Mouse (Mus musculus) embryo, embryonic 10 days (tissue): ENCODE measurements around the gene Padi1.

Source experiments
- DNase-seq: peaks from one replicate; pipeline ENCODE4 v3.0.0-alpha.2; 2015; ENCODE audit warnings: low spot score

Padi1 gene

DNA sequence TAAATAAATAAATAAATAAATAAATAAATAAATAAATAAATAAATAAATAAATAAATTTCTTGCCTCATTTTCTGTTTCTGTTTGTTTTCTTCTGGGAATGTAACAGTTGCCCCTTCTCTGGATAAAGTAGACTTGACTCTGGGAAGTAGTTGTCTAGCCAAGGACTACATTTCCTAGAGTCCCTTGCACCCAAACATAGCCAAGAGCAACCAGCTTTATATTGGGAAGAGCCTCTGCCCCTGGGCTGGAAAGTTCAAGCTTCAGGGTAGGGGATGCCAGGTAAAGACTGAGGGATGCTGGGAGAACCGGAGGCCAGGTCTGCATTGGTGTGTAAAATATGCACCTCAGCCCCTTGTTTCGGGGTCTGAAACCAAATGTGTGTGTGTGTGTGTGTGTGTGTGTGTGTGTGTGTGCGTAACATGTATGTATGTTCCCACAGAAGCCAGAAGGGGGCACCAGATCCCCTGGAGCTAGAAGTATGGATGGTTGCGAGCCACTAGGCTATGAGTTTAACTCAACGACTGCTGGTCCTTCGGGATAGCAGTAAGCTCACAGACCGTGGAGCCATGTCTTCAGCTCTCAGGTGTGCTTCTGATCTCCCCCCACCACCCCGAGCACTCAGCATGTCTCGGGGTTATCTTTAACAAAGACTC, 61.2 kb downstream of the Padi1 start:
- no peak for DNase-seq

DNA sequence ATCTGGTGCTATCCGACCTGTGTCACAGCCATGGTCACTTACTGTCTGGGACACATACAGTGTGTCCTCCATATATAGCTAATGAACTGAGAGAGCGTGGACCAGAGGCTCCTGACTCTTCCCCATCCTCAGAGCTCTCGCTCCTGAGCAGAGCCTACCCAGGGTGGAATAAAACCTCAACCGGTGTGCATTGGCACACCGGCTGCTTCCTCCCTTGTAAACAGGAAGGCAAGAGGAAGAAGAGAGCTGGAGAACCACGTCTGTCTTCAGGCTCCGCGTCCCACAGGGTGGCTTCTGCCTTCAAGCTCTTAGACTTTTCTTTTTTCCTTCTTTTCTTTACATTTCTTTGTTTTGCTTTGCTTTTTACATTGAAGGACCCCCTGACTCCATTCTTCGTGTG, 62.8 kb downstream of the Padi1 start:
- DNase-seq = no peak

DNA sequence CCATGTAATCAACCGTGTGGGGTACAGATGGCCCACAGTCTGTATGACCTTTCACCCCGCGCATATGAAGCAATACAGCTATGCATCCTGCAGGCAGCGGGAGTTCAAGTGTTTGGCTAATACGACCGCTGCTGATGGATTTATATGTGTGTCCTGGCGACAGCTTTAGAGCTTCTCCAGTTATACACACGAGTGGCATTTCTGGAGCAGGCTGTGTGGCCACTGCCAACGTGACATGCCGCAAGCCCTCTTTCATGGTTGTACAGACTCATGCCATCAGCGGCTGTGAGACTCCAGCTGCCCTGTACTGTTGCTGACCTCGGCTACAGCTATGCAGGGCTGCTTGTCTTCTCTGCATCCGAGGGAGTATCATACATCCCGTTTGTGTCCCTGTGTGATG, 65.1 kb downstream of the Padi1 start:
- DNase-seq = no peak

DNA sequence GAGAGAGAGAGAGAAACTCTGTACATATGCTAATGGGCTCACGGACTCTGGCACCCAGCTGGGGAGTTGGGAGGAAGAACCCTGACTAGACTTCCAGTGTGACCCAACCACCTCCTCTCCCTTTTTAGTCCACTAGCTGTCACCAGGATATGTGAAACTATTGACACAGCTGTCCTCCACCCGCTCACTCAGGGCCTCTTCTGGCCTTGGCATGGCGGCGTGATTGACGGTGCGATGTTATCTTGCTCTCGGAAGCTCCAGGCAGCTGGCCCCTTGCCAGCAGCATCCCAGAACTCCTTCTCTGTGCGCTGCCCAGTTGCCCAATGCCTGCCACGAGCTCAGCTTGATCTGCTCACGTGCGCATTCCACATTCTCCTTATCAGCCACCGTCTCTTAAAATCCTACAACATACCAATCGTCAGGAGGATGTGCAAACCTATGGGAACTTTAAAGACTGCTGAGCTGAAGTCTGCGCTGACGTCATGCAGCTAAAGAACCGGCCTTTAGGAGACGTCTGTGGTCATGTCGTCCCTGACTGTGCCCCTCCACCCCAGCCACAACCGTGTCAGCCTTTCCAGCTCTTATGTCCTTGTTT, 65.7 kb downstream of the Padi1 start:
- DNase-seq = peak; percentile 77

DNA sequence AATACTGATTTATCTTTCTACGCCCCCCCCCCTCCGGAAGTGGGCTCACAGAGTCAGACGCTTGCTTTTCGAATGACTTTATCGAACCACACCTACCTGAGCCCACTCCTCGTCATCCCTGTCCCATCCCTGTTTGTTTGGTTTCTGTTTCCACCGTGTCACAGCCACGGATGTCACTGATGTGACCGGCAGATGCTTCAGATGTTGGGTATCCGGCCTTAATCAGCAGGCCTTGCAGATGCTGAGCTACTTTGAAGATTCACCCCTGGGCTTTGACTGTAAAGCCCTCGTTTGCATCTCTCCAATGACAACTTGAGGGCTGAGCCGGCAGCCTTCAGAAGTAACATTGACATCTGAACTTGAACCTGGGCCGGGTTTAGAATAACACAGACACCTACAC, 69.0 kb downstream of the Padi1 start:
- DNase-seq = no peak

DNA sequence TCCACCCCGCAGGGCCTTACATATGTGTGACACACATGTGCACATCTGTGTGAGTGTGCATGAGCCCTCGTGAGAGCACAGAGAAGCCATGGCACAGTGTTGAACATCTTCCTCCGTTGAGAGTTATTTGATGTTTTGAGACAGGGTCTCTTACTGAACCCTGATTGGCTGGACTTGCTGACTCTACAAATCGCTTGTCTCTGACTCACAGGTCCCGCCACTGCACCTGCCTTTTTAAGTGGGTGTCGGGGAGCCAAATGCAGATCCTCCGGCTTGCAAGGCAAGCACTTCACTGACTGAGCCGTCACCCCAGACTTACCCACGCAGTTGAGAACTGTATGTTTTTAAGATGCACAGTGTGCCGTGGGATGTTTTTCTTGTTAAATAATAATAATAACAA, 69.7 kb downstream of the Padi1 start:
- DNase-seq = no peak

DNA sequence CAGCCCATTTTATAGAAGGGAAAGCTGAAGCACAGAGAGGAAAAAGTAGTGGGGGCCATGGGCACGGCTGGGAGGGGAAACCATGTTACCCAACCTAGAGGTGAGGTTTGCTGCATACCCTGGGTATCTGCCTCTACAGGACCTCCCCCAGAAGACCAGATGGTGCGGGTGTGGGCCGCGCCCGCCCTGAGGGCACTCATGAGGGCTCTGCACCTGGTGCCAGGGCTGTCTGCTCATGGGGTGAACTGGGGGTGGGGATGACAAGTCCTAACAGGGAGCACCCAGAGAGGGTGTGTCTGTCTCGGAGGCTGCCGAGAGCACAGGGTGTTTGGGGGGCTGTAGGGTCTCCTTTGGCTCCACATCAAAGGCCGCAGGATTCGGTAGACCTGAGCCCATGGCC, 70.7 kb downstream of the Padi1 start:
- no peak for DNase-seq

DNA sequence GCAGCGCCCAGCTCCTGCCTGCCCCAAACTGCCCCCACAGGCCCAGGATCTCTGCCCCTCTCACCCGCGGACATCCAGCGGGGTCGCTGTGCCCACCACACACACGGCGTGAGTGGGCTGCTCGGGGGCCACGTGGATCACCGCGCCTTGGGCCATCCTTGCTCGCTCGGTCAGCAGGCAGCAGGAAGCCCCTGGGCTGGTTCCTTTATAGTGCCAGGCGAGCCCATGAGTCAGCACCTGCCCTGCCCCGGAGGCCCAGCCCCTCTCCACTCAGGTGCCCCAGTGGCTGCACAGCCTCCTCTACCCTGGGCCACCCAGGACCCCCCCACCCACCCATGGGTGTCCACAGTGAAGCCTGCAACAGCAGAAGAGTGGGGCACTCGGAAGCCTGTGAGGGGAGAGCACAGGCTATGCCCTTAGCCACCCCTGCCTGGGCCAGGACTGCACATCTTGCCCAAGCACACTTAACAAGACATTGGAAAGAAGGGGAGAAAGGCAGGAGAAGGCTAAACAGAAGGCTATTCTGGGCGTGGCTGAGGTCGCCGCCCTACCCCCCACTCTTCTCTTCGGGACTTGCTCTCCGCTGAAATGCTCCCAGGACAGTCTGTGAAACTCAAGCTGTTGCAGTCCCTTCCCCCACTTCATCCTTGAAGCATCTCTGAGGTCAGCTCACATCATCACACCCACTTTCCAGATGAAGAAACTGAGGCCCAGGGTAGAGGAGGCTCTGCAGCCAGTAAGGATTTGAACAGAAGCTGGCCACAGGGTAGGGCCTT, 71.4 kb downstream of the Padi1 start, which contains the start of gene Padi4:
Padi4 (minus strand) TSS at position 212 of the 776 bp plus-strand sequence.
- no peak for DNase-seq

DNA sequence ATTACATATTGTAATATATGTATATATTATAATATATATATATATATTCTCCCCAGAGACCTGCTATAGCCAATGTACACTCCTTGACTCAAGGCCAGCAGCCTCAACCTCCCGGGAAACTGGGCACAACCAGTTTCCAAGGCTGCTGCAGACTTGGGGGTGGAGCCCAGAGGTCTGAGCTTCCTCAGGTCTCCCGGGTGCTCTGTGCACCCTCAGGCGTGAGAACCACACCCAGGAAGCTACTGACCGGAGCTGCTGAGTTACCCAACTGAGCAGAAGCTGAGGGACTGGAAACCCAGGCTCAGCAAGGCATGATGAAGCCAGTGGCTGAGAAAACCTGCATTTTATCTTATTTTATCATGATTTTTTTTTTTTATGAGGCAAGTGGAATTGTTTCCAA, 74.5 kb downstream of the Padi1 start:
- DNase-seq = no peak

DNA sequence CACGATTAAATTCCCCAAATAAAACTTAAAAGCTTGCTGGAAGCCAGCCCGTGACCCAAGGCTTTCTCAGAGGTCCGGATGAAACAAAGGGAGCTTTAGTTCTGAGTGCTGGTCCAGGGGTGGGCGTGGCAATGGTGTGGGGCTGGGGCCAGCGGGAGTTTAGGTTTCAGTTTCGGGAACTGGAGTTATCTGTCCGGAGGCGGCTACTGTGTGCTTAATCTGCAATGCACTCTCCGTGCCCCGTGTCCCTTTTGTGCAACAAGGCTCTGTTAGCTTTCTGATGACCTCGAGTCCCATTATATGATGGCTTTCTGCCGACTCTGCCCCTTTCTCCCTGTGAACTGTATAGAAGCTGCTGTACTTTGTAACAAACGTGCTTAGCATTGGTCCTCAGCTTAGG, 75.1 kb downstream of the Padi1 start:
- DNase-seq = peak; percentile 52

DNA sequence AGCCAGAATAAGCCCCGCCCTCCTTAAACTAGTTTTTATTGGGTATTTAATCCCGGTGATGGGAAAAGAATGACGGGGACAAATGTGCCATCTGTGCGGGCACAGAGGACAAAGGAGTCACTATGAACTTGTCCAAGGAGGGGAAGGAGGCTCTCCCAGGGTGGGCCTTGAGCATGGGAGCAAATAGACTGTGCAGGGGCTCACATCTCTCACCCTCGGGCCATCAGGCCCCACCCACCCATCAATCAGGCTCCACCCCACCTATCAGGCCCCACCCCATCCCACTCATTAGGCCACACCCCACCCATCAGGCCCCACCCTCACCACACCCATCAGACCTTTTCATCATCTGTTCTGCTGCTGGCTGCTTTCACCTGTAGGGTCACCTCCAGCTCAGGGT, 76.6 kb downstream of the Padi1 start:
- DNase-seq = no peak

DNA sequence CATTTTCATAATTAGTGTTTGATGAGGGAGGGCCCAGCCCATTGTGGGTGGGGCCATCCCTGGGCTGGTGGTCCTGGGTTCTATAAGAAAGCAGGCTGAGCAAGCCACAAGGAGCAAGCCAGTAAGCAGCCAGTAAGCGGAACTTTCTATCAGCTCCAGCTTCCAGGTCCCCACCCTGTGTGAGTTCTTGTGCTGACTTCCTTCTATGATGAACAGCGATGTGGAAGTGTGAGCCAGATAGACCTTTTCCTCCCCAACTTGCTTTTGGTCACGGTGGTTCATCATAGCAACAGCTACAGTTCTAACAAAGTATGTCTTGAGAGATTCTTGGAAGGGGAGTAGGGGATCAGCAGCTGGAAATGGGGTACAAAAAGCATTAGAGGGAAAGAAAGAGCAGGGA, 79.6 kb downstream of the Padi1 start:
- no peak for DNase-seq

DNA sequence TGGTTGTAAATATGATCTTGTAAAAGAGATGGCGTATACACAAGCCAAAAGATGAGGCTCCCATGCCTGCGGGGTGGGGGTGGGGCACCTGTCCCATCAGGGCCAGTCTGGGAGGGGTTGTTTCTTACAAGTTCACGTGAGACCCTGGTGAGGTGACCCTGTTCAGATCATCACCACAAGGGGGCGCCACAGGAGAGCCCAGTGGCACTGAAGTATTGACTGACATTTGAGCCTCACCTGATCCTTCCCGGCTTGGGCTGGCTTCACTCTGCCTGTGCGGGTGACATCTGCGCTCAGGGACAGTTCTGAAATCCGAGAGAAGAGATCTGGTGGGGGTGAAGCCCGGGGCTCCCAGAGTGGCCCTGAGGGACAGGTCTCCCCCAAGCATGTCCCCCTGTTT, 82.4 kb downstream of the Padi1 start:
- DNase-seq = peak; percentile 67
